Mouse (Mus musculus) CH12F3 (cell line): ENCODE results near the gene Fgf12.

Experiments
- in situ Hi-C: fragments of 300-500 bp; cut with MboI; formaldehyde crosslinking; loops from 2 replicates; pipeline ENCODE4 v1.14.3; 2020; ENCODE audit warnings: low sequenced_read_pairs

The Fgf12 gene

DNA sequence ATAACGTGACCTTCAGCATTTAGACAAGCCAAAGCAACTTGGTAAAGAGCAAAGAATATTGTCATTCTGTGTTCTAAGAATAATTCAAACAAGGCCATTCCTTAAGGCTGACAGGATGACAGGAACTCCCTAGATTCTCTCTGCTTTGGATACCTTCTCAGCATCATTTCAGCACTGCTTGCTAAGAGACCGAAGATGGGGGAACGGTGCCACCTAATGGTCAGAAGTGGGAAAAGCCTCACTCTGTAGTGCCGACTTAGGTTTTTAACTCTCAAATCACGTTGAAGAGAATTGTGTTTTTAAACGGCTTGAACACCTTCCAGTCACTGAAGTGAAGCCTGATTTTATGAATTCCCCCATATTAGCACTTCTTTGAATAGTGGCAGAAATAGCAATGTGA, 262.4 kb downstream of the Fgf12 start:
- in situ Hi-C loops: no loop called here

DNA sequence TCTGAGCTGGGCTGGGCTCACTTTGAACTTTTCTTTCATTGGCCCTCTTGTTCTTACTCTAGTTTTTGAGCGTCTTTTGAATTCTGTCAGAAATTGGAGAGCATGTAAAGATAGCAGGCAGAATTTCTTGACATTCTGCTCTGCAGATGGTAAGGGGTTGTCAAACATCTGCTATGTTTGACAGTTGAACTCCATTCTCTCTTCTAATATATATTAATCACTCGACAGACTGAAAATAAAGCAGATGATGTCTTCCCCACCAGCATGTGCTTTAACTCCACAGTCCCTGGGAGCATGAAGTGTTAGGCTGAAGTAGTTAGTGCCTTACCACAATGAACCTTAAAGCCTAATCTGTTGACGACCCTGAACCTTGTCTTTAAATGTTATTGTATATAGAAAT, 267.9 kb downstream of the Fgf12 start:
- in situ Hi-C loops: loop anchor here (10.0 kb wide), 1 partner anchor 1010 kb away; no protein-coding TSS in a partner anchor

DNA sequence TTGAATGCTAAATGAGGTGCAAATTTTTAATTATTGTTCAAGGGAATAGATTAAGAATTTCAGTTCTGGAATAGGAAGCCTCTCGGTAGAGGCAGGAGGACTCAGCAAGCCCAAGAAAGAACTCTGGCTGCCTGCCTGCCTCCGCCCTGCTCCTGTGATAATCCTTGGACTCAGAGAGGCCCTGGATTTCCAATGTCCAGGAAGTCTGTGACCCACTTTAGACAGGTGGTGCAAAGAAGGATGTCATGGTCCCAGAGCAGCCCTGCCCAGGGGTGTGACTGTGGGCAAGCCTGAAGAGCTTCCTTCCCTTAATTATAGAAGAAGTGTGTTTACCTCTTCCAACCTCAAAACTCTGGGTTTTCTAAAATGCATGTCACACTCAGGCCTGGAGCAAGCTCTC, 273.8 kb downstream of the Fgf12 start:
- in situ Hi-C loops: no loop called here

DNA sequence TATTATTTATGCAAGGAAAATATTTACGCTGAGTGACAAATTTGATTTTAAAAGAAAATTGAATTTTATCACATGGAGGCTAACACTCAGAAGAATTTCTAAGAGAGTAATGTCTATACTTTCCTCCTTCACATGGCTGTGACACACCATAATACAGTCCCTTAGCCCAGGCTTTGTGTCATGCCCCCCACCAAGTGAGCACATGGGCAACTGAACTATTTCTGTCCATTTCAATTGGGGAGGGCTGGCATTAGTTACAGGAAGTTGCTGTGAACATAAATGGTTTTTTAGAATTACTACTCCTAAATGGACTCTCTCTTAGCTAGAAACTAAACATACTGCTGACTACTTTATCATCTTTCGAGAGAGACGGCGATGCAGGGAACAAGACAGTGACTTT, 276.2 kb downstream of the Fgf12 start:
- in situ Hi-C loops: no loop called here

DNA sequence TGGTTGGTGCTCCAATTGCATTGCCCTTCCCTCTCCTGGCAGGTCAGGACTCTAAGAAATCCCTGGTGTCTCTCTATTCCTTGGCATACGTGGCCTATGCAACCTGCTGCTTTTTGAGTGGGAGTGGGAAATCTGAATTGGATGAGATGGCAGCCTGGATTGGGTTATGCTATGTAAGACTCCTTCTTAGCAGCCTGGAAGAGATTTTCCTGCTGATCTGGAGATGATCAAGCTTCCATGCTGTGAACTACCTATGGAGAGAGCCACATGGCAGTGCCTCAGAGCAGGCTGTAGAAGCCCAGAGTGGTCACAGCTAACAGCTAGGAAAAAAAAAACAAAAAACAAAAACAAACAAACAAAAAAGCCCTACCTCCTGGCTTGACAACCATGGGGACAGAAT, 277.3 kb downstream of the Fgf12 start:
- in situ Hi-C loops: no loop called here

DNA sequence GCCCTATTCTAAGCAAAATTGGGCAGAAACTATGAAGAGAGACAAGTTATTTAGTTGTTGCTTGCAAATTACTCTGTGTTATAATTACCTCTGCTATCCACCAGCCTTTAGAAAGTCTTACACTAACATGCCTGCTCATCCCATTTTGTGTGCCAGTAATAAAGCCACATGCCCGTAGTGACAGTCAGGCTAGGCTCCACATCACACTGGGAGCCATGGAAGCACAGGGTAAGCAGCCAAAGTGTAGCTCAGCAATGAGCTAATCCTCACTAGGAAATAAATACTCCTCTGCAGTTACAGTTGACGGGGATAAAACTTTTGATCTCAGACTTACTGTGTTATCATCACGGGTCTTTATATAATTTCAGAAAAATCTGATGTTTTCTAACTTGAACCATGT, 298.0 kb downstream of the Fgf12 start:
- in situ Hi-C loops: no loop called here

DNA sequence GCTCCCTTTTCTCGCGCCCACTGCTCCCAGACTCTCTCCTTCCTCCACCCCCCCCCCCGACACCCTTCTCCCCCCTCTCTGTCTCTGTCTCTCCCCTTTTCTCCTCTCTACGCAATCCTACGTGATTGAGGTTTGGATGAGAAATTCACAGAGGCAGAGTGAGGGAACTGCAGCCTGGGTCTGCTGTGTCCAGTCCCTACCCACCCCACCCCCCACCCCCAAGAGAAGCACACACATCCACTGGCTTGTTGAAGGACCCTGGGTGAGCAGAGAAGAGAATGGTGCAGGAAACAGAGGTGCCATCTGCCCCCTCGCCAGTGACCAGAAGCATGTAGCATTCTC, 305.8 kb downstream of the Fgf12 start:
- in situ Hi-C loops: no loop called here

DNA sequence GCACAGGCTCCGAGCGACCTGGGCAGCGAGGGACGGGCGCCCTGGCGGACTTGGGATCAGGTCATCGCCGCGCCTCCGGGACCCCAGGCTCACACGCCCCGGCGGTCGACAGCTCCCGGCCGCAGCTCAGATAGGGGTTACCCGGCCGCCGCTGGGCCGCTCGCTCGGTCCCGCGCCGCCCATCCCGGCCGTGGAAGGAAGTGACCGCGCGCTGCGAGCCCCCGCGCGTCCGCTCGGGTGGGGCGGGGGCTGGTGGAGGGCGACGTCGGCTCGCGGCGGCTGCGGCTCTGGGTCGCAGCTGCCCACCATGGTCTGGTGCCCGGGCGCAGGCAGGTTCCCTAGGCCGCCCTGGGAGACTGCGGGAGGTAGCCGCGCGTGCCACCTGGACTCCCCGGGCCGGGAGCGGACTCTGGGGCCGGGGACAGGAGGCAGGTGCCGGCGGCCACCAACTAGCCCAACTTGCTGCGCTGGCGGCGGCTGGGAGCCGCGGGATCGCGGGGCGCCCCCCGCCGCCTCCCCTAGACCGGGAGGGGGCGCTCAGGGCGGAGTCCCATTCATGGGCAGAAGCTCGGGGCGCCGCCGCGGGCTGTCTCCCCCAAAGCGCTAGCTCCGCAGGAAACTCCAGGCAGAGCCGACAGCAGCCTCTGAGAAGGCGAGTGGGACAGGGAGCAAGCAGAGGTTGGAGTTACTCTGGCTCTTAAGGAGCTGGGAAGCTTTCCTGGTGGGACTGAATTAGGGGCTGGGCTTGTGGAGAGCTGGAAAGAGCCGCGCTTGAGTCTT, 306.3 kb downstream of the Fgf12 start:
- in situ Hi-C loops: no loop called here

DNA sequence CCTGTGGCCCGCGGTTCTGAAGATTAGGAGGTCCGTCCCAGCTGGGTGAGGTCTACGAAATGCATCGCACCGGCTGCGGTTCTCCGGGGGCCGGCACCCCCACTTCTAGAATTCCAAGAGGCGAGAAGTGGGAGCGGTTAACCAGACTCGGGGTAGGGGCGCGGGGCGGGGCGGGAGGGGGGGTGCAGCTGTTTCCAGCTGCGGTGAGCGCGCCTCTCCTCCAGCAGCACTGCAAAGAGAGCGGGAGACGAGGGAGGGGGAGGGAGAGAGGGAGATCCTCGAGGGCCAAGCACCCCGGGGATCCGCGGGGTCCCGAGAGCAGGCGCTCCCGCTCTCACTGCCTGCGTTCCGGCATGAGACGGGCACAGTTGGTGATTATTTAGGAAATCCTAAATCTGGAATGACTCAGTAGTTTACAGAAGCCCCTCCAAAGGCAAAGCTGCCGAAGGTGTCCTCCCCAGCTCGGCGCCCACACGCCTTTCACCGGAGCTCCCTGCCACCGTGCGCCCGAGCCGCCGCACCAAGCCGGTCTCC, 307.0 kb downstream of the Fgf12 start:
- in situ Hi-C loops: no loop called here

DNA sequence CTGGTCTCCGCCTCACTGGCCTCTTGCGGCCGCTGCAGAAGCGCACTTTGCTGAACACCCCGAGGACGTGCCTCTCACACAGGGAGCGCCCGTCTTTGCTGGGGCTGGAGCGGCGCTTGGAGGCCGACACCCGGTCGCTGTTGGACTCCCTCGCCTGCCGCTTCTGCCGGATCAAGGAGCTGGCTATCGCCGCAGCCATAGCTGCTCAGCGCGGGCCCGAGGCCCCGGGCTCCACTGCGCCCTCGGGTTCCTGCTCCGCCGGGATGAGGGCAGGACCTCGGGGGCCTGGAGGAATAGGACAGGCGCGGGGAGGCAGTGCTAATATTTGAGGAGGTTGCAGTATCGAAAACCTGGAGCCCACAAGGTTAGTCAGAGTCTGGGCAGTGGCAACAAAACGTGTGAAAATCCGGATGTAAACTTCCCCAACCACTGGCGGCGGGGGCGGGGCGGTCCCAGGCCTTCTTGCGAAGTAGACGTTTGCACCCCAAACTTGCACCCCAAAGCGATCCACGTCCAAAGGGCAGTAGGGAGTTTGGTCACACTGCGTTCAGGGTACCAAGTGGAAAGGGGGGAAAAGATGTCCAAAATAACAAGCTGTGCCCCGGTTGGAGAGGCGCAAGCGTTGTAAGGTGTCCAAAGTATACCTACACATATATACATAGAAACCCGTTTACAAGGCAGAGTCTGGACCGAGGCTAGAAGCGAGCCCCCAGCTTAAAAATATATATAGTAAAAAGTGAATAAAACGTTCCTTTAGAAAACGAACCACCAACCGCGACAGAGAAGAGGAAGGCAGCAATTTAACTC, 307.7 kb downstream of the Fgf12 start:
- in situ Hi-C loops: no loop called here

DNA sequence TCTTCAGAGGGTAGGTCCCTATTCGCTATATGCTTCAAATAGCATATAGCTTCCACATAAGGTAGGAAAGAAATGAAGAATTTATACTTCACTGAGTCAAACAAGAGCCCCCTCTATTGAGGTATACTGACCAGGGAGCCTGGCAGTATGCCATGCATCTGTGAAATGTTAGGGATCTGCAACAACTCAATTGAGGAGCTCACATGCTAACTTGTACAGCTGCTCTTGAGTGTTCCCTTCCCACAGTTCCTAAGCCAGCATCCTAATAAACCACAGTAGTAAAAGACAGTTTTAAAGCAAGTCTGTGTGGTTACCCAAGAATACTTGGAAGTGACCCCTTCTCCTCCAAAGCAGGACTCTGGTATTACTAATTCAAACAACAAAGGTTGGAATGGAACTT, 331.3 kb downstream of the Fgf12 start:
- in situ Hi-C loops: no loop called here

DNA sequence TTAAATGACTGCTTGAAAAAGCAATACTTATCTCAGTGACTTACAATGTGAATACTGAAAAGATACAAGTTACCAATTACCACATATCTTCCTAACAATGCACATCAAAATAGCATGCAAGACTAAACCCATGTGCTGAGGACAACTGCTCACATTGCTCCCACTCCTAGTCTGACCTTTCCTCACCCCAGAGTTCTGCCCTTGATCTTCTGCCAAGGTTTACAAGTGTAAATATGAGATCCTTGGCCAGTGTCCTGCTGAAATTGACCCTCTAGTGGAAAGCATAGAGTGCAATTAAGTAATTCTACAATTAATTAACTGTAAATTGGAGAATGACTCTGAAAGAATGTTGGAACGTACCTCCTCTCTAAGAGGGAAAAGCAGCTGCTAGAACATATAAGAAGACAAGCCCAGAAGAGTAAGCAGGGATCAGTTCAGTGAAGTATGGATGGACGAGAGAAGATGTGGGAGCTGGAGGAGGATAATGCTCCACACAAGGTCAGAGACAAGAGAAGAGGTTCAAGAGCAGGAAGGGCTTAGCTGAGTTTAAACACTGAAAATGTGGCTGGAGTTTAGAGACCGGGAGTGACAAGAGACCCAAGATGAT, 333.1 kb downstream of the Fgf12 start:
- in situ Hi-C loops: no loop called here

DNA sequence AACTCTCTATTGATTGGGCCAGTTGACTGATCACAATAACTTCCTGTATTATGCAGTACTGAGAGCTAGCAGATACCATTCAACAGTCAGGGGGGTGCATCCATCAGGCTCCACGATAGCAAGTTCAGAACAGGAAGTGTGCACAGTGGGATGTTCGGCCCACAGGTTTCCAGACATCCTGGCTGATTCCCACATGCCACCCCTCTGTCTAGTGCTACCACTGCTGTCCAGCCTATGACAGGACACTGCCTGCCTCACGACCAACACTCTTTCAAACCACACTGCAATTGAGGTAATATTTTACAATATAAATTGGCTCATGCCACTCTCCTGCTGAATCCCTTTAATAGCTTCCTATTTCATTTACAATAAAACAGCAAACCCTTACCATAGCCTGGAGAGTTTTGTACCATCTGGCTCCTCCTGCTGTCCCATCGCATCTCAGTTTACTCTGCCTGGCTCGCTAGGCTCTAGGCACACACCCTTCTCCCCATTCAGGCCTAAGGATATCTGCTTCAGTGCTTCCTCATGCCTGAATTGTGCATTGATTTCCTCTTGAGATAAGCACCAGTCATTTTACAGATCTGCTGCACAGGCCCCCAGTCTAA, 341.6 kb downstream of the Fgf12 start:
- in situ Hi-C loops: no loop called here

DNA sequence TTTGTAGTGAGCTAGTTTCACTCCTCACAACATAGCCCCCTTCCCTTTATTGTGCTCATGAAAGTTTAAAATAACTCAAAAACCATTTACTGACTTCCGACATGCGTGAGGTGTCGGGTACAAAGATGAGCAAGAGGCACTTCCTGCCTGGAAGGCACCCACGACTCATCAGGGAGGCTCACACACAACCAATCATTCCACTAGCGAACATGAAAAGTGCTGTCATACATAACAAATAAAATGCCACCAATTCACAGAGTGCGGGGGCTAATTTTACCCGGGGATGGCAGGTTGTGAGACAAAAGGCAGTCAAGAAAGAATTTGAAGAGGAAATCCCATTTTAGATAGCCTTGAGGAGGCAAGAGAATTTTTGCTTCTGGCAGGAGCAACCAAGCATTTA, 344.6 kb downstream of the Fgf12 start:
- in situ Hi-C loops: no loop called here

DNA sequence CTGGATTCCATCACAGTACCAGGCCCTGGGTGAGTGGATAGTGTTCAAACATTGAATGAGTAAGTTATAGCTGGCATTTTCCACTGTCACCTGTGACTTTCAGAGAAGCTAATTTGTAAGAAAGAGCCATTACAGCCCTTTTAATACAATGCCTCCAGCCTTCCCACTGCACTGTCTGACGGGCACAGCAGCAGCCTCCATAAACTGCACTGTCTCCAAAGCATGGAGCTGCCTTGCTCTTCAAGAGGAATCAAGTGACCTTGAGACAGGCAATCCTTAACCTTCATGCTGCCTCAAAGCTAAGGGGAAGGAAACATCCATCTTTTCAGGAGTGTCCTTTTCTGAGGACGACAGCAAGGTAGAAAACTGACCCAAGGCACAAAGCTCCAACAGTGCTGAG, 345.0 kb downstream of the Fgf12 start:
- in situ Hi-C loops: no loop called here

DNA sequence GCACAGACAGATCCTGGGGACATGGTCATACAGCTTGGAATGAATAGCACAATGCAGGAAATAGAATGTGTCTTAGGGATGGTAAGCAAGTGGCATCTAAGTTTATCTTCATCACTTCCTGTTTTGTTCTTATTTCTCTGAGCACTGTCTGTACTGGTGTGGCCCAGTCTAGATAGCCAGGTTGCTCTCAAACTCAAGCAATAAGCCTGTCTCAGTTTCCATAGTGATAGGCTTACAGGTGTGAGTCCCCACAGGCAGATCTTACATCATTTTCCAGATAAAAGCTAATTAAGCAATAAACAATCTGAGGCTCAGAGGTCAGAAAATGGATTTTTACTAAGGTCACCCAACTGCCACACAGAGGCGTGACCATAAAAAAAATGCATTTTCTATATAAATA, 348.7 kb downstream of the Fgf12 start:
- in situ Hi-C loops: no loop called here

DNA sequence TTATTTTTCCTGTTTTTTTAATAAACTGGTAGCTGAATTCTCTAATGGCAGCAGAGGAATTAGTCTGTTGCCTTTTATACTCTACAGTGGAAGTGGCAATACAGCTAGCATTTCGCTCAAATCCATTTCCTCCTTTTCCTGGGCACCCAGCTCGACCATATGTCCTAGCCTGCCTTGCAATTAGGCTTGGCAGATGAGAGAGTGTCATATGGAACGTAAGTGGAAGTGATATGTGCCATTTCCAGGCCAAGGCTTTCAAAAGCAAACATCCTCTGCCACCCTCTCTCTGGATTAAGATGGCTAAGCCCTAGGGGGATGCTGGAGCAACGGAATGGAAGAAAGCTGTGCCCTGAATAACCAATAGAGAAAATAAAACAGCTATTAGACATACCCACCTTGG, 350.2 kb downstream of the Fgf12 start:
- in situ Hi-C loops: no loop called here

DNA sequence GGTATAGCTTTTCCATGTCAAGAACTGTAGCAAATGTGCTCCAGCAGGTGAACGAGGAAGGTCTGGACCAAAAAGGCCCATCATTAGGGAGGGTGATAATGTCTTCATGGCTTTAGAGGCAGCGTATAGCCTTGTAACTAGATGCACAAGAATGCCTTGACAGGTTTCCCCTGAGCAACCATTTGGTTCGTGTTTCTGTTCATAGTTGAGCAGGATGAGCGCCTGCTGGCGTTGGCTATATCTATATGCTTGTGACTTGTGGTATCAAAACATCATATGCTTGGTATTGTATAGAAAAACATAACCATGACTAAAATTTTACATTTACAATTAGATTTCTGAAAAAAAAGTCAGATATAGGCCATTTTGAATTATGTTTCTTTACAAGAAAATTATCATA, 361.6 kb downstream of the Fgf12 start:
- in situ Hi-C loops: no loop called here

DNA sequence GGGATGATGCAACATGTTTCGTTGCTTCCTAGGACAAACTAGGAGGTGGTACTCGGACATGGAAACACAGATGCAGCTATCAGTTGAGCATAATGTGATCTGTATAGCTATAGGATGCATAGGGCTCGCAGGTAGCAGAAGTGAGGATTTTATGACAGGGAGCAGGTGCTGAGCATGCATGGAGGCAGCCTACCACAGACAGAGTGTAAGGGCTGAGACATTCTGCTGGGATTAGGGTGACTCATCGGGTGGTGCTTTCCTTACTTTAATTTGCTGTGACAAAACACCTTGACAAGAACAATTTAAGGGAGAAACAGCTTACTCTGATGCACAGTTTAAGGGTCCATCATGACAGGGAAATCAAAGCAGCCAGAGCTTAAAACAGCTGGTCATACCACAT, 363.8 kb downstream of the Fgf12 start:
- in situ Hi-C loops: no loop called here

DNA sequence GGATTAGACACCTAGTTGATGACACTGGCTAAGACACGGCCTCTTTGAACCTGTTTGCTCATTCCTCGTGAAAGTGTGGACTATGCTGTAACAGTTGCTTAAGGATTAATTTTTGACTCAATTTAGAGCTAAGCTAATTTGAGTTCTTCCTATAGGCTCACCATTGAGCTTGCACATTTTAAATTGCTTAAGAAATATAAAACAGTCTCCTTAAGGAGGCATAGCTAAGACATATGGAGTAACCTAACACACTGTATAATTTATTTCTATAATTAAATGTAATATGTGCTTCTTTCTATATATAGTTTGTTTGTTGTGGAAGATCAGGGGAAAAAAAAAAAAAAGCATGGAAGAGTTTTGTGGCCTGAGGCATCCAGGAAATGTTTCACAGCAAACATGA, 378.1 kb downstream of the Fgf12 start:
- in situ Hi-C loops: no loop called here

DNA sequence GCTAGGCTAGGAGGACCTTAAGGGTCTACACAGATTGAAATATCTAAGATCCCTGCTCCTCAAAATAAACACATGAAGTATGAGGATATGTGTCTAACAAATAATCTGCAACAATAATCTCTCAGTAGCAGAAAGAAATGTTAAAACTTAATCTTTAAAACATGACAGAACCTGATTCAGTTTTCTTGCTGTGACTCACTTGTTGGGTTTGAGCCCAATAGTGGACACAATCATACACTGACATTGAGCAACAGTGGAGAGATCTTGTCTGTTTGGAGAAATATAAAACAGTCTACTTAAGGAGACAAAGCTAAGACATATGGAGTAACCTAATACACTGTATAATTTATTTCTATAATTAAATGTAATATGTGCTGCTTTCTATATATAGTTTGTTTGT, 379.6 kb downstream of the Fgf12 start:
- in situ Hi-C loops: no loop called here
